Mouse (Mus musculus) fat pad, adult 2 months (tissue): ENCODE results near the gene D230025D16Rik.
"Not testable (repeated sequence)": the region's sequence is repeated elsewhere in the genome, so short reads cannot be mapped to it uniquely, and the experiment has no call there.

Experiments used
- DNase-seq: peaks from one replicate; pipeline ENCODE4 v3.0.0-alpha.2; 2011; ENCODE audit warnings: low read depth, low spot score; ENCODE audit errors: extremely low read depth

D230025D16Rik gene

GRCm38 (mm10) chr8:105290554-105291314 lies 65.8 kb downstream of the D230025D16Rik start:
- no peak for DNase-seq

GRCm38 (mm10) chr8:105291364-105291763 lies 66.4 kb downstream of the D230025D16Rik start:
- not testable (repeated sequence) for DNase-seq

- not testable (repeated sequence) for DNase-seq
Observed at GRCm38 (mm10) chr8:105291802-105292201, 66.9 kb downstream of the D230025D16Rik start.

DNA sequence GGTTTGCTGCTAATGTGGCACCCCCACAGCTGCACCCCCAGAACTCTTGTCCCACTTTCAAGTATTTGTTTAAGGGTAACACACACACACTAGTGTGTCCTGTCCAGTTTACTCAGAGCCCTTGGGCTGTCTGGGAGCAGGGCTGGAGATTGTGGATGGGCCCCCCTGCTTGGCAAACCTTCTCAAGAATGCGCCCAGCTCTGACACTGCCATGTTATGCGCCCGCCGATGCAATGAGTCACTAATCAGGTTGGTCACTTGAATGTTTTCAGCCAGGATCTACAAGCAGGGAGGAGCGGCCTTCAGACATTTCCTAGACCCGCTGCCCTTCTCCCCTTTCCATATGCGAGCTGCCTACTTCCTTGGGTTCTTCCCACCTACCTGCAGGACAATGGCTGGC lies 67.5 kb downstream of the D230025D16Rik start:
- no peak for DNase-seq

GRCm38 (mm10) chr8:105293405-105293804 lies 68.5 kb downstream of the D230025D16Rik start:
- no peak for DNase-seq

DNA sequence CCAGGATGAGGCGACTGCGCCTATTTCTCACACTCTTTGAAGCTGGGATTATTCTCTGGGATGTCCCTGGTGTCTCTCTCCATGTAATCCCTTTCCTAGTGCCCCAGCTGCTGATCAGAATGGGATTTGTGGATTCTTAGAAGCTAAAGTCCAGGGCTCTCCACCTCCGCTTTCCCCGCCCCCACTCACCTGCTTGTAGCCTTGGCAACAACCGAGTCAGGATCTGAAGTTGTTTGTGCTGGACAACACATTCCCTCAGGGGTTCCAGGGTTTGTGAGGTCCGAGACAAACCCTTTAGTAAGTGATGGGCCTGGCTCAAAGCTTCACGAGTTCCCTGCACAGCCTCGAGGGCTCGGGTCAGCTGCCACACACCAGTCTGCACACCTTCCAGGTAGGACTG lies 69.8 kb downstream of the D230025D16Rik start:
- no peak for DNase-seq

- no peak for DNase-seq
Observed at GRCm38 (mm10) chr8:105295256-105295655, 70.3 kb downstream of the D230025D16Rik start.

GRCm38 (mm10) chr8:105295895-105296573 lies 71.1 kb downstream of the D230025D16Rik start, which contains the start of gene Exoc3l:
Gene Exoc3l (minus strand): TSS chr8:105296101.
- DNase-seq = no peak

DNA sequence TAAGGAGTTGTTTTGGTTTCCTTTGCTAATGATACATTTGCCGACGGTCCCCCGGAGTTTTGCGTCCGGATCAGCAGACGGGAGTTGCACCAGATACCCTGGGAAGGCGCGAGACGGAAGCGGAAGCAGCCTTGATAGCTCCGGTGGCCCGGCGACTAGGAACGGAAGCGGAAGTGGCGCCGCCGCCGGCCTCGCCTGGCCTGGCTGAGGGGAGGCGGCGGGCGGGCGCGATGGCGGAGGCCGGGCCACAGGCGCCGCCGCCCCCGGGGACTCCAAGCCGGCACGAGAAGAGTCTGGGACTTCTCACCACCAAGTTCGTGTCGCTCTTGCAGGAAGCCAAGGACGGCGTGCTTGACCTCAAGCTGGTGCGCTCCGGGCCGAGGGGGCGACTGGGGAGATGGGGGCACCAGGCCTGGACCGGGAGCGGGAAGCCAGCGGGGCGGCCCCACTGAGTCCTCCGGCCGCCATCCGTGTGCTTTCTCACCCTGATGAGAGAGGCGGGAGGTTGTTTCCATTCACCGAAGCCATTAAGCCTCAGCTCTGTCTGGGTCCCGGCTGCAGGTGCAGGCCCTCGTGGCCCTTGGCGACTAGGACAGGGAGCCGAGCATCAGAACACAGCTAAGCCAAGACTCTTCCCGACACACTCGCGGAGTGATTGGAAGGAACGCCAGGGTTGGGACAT lies 72.7 kb downstream of the D230025D16Rik start, which contains the start of gene E2f4:
Gene E2f4 (plus strand): TSS at position 153 of the 682 bp plus-strand sequence.
- no peak for DNase-seq

DNA sequence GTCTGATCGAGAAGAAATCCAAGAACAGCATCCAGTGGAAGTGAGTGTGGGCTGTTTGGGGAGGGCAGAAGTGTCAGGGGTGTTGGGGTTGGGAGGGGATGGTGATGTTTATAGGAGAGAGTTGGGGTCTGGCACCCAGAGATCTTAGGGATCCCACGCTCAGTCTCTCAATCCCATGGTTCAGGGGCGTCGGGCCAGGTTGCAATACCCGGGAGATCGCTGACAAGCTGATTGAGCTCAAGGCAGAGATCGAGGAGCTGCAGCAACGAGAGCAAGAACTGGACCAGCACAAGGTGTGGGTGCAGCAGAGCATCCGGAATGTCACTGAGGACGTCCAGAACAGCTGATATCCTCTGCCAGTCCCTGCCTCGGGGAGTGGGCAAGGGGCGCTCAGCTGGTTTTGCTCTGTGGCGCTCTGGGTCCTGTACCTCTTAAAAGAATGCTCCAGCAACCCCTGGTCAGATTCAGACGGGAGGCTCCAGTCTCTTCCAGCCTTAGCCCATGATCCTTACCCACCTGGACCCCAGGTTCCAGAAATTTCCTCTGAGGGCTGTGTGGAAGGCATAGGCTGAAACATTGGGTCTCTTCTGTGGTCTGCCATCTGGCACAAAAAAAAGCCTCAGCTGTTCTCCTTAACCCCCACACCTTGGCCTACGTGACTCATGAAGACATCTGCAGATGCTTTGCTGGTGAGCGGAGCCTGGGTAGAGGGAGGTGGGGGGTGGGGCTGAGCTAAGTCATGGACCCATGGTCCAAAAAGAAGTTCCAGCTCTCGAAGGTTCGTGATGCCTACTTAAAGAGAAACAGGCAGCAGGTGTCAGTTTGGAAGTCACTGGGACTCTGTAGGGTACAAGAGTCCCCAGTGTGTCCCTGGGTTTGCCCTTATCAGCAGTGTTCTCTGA lies 73.7 kb downstream of the D230025D16Rik start:
- DNase-seq = no peak

DNA sequence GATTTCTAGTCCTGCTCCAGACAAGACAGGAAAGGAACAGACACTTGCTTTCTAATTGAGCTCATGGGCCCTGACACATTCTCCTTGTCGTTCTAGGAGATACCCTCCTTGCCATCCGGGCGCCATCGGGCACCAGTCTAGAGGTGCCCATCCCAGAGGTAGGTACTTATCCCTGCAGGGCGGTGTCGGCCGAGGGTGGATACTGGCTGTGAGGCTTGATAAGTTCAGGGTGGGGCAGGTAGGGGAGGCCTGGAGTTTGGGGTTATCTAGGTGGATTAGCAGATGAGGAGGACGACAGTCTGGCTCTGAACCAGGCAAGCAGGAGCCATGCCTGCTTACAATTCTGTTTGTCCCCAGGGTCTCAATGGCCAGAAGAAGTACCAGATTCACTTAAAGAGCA lies 75.0 kb downstream of the D230025D16Rik start:
- no peak for DNase-seq
